Mouse (Mus musculus): ENCODE measurements around the gene Col24a1.

DNA sequence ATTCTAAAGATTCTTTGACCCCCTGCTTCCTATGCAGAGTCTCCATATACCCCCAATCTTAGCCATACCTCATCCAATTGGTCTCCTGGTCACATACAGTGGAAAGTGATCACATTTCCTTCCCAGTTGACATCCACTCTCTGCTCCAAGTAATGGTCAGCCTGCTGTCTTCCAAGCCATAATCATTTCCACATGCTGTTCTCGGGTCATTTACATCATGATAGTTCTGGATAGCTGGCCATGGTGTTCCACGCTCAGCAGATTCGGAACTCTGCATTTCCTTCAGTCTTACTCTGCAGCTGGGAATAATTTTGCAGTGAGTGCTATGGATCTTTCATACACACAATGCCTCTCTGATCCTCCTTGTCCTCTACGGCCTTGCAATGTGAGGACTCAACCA lies 233.0 kb downstream of the Col24a1 start:
- no peak for TF ChIP-seq CTCF (IDR thresholded peaks at IDR 0.05; ENCODE audit: control insufficient read depth, insufficient read depth, insufficient replicate concordance, low read depth, low read length)
- TF ChIP-seq POLR2A (IDR thresholded peaks at IDR 0.05; ENCODE audit: control insufficient read depth, low read depth, low read length): no peak

All from testis, adult 2 months (tissue).